Mouse (Mus musculus): ENCODE measurements around the gene Slmap. TPM values are rescaled to one million over a fixed set of nuclear protein-coding genes. Genes with fewer than 3 reads are reported as not detected.

The Slmap gene
- polyA plus RNA-seq, 1 experiment from 2014 or later: 144 TPM

DNA sequence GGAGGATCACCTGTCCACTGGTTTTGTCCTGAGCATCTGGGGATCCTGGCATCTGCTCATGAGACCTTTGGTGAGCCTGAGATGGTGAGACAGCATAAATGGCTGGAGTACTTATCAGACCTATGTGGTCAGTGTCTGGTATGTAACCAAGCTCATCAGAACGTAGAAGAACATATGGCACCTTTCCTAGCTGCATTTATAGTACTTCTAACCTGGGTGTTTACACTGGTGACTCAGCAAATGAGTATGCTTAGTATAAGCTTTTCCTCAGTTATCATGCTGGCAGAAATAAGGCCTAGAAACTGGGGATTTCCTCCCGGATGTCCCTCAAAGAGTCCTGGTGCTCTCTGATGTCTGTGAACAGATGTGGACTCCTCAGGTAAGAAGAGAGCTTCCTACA is 27.5 kb upstream of the Slmap start:
- Histone ChIP-seq H3K9me3 (replicated peaks; ENCODE audit: control insufficient read depth, low read length) (peaks cover 7% of the 10 kb centered on the region), H3K36me3 (ENCODE audit: control insufficient read depth, insufficient read depth) (no peaks in the 10 kb centered on the region), H3K27ac (ENCODE audit: low read length) (no peak overlapping the region), H3K9ac (ENCODE audit: low read length) (no peak overlapping the region), H3K4me1 (ENCODE audit: control insufficient read depth, insufficient read depth, low read length) (no peaks in the 10 kb centered on the region), H3K4me2 (ENCODE audit: low read depth, low read length) (no peak overlapping the region), H3K4me3 (ENCODE audit: low read length) (no peak overlapping the region), H3K27me3 (ENCODE audit: control insufficient read depth, insufficient read depth, low read length) (no peaks in the 10 kb centered on the region)
- WGBS: 69% methylated on average over 2 of the region's 2 CpGs
- ATAC-seq (replicated peaks; ENCODE audit: extremely low read depth, insufficient read depth, low FRiP score): no peak

DNA sequence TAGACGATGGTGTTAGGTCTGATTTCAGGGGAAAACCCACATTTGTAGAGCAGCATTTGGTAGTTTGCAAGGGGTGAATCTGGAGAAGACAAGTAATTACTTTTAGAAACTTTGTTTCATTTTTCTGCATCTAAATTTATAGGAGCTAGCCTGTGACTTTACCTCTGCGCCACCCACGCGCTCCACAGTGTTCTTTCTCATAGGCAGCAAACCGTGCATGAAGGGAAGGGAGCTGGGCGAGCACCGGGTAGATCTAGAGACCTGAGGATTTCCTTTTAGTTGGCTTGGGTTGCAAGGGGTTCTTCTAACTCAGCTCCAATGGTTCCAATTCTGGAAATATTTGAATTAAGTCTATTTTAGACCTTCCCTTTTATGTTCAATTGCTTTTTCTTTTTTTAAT is 23.8 kb upstream of the Slmap start:
- no peaks in the 10 kb centered on the region for H3K36me3 ChIP-seq (ENCODE audit: control insufficient read depth, insufficient read depth)
- H3K4me3 ChIP-seq (ENCODE audit: low read length): no peak overlapping the region
- no peaks in the 10 kb centered on the region for H3K27me3 ChIP-seq (ENCODE audit: control insufficient read depth, insufficient read depth, low read length)
- no peak overlapping the region for H3K27ac ChIP-seq (ENCODE audit: low read length)
- no peak overlapping the region for H3K4me2 ChIP-seq (ENCODE audit: low read depth, low read length)
- no peak for ATAC-seq (replicated peaks; ENCODE audit: extremely low read depth, insufficient read depth, low FRiP score)
- H3K9ac ChIP-seq (ENCODE audit: low read length): no peak overlapping the region
- H3K4me1 ChIP-seq (ENCODE audit: control insufficient read depth, insufficient read depth, low read length): no peaks in the 10 kb centered on the region
- H3K9me3 ChIP-seq (replicated peaks; ENCODE audit: control insufficient read depth, low read length): peaks cover 7% of the 10 kb centered on the region
- 86% methylated on average over 7 of the region's 7 CpGs for WGBS

DNA sequence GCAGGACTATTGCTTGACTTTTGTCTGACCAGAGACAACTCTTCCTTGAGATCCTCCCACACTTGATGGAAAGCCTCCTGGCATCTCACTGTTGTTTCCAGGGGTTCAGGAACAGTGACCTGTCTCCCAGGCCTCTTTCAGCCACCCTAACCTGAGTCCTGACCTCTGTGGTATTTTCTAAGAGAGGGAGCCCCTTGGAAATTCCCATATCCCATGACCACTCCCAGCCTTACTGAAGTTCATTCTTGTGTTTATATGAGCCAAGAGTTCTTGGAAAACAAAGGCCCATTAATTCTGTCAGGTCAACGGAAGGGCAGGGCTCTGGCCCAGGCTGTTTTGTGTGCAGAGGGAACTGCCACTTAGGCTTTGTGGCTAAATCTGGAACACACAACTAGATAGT is 22.9 kb upstream of the Slmap start:
- ATAC-seq (replicated peaks; ENCODE audit: extremely low read depth, insufficient read depth, low FRiP score): no peak
- WGBS: 36% methylated on average over 1 of the region's 1 CpGs

DNA sequence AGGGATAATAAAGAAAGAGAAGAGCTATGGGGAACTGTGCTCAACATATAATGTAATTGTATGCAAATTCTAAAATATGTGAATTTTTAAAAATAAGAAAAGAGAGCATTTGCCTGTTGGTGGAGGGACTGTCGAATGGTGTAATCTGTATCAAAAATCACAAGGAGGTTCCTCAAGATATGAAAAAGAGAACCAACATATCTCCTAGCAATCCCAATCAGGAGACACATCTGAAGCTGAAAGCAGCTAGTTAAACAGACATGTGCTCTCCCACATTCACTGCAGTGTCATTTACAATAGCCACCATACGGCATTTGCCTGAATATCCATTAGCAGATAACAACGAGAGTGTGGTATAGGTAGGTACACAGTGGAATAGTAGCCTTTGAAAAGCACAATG is 18.1 kb upstream of the Slmap start:
- no peak for ATAC-seq (replicated peaks; ENCODE audit: extremely low read depth, insufficient read depth, low FRiP score)
- no peaks in the 10 kb centered on the region for H3K36me3 ChIP-seq (ENCODE audit: control insufficient read depth, insufficient read depth)
- no peak overlapping the region for H3K4me2 ChIP-seq (ENCODE audit: low read depth, low read length)
- H3K4me1 ChIP-seq (ENCODE audit: control insufficient read depth, insufficient read depth, low read length): no peaks in the 10 kb centered on the region
- 75% methylated on average over 3 of the region's 3 CpGs for whole genome bisulfite sequencing
- no peaks in the 10 kb centered on the region for H3K9me3 ChIP-seq (replicated peaks; ENCODE audit: control insufficient read depth, low read length)
- H3K27me3 ChIP-seq (ENCODE audit: control insufficient read depth, insufficient read depth, low read length): no peaks in the 10 kb centered on the region
- no peak overlapping the region for H3K27ac ChIP-seq (ENCODE audit: low read length)
- H3K4me3 ChIP-seq (ENCODE audit: low read length): no peak overlapping the region
- no peak overlapping the region for H3K9ac ChIP-seq (ENCODE audit: low read length)

More for the DNA sequence above, 22.9 kb upstream of the Slmap start:
- Histone ChIP-seq H3K9me3 (replicated peaks; ENCODE audit: control insufficient read depth, low read length) (peaks cover 7% of the 10 kb centered on the region), H3K4me1 (ENCODE audit: control insufficient read depth, insufficient read depth, low read length) (no peaks in the 10 kb centered on the region), H3K4me3 (ENCODE audit: low read length) (no peak overlapping the region), H3K9ac (ENCODE audit: low read length) (no peak overlapping the region), H3K36me3 (ENCODE audit: control insufficient read depth, insufficient read depth) (no peaks in the 10 kb centered on the region), H3K4me2 (ENCODE audit: low read depth, low read length) (no peak overlapping the region), H3K27me3 (ENCODE audit: control insufficient read depth, insufficient read depth, low read length) (no peaks in the 10 kb centered on the region), H3K27ac (ENCODE audit: low read length) (no peak overlapping the region)

DNA sequence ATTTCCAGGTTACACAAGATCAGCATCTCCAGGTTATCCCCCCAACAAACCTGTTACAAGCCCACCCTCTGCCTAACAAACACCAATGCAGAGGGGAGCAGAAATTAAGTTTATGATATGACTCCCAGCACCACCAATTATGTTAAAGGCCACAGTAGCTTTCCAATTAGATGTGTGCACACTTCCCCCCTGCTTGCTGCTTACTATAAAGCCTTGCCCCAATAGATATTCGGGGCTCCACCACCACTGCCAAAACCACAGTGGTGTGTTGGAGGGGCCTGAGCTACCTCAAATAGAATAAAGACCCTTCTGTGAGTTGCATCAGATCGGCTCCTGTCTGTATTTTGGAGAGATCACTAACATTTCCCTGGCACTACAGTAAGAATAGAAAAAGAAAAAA is 17.7 kb upstream of the Slmap start:
- H3K4me1 ChIP-seq (ENCODE audit: control insufficient read depth, insufficient read depth, low read length): no peaks in the 10 kb centered on the region
- H3K36me3 ChIP-seq (ENCODE audit: control insufficient read depth, insufficient read depth): no peaks in the 10 kb centered on the region
- no peak overlapping the region for H3K27ac ChIP-seq (ENCODE audit: low read length)
- H3K27me3 ChIP-seq (ENCODE audit: control insufficient read depth, insufficient read depth, low read length): no peaks in the 10 kb centered on the region
- H3K9me3 ChIP-seq (replicated peaks; ENCODE audit: control insufficient read depth, low read length): no peaks in the 10 kb centered on the region
- H3K4me3 ChIP-seq (ENCODE audit: low read length): no peak overlapping the region
- ATAC-seq (replicated peaks; ENCODE audit: extremely low read depth, insufficient read depth, low FRiP score): no peak
- H3K9ac ChIP-seq (ENCODE audit: low read length): no peak overlapping the region
- no peak overlapping the region for H3K4me2 ChIP-seq (ENCODE audit: low read depth, low read length)
- WGBS: 78% methylated on average over 2 of the region's 2 CpGs

DNA sequence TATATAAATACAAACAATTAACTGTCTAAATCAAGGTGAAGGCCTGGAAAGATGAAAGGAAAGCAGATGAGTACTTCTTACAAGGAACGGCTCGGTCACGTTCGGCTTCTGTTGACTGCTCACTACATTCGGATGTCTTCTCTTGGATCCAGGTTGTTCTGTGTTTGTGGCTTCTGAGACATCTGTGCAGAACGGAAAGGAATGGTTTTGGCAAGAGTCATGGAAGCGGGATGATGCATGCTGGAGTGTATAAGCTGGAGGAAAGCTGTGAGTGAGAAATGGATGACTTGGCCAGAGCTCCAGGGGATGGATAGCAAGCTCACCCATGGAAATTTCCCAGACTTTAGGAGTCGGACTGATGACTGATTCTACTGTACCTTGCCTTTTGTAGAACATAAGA is 16.0 kb upstream of the Slmap start:
- H3K27ac ChIP-seq (ENCODE audit: low read length): no peak overlapping the region
- no peak overlapping the region for H3K9ac ChIP-seq (ENCODE audit: low read length)
- no peak for ATAC-seq (replicated peaks; ENCODE audit: extremely low read depth, insufficient read depth, low FRiP score)
- no peak overlapping the region for H3K4me2 ChIP-seq (ENCODE audit: low read depth, low read length)
- 89% methylated on average over 8 of the region's 8 CpGs for WGBS
- H3K4me3 ChIP-seq (ENCODE audit: low read length): no peak overlapping the region
- H3K4me1 ChIP-seq (ENCODE audit: control insufficient read depth, insufficient read depth, low read length): no peaks in the 10 kb centered on the region
- H3K9me3 ChIP-seq (replicated peaks; ENCODE audit: control insufficient read depth, low read length): no peaks in the 10 kb centered on the region
- no peaks in the 10 kb centered on the region for H3K36me3 ChIP-seq (ENCODE audit: control insufficient read depth, insufficient read depth)
- H3K27me3 ChIP-seq (ENCODE audit: control insufficient read depth, insufficient read depth, low read length): no peaks in the 10 kb centered on the region

DNA sequence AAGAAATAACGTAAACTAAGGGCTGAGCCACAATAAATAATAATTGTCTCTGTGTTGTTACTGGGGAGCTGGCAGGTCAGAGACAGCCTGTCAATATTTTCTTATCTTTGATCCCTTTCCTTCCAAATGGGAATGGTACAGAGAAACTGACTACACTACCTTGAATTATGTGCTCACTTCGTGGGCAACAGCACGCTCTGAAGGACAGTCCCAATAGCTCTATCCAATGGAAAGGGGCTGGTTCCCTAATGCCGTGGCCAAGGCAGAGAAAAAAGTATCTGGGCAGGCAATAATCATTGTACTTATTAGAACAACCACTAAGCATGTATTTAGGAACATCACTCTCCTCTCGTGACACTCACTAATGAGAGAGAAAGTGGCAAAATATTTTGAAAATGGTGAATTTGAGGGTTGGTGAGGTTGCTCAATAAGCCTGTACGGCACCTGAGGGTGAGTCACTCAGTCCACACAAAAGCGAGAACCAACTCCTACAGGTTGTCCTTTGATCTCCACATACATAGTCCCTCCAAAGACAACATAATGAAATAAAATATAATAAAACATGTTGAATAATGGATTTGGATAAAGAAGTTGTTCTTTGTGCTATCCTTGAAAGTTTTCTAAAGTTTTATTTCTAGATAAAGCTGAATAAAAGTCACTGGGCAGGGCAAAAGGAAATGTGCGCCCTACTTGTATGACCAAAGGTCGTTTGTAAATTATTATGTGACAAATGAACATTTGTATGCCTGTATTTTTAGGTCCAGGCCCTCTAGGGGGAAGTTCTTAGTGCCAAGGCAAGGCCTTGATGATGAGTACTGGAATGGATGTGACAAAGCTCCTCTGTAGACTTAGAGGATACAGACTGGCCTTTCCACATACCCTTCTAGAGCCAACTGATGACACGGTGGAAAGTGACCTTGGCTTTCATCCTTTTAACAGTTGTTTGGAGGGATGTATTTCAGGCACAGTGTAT is 13.1 kb upstream of the Slmap start:
- ATAC-seq (replicated peaks; ENCODE audit: extremely low read depth, insufficient read depth, low FRiP score): no peak
- Histone ChIP-seq H3K4me2 (ENCODE audit: low read depth, low read length) (no peak overlapping the region), H3K27me3 (ENCODE audit: control insufficient read depth, insufficient read depth, low read length) (no peaks in the 10 kb centered on the region), H3K27ac (ENCODE audit: low read length) (no peak overlapping the region), H3K4me1 (ENCODE audit: control insufficient read depth, insufficient read depth, low read length) (no peaks in the 10 kb centered on the region), H3K4me3 (ENCODE audit: low read length) (no peak overlapping the region), H3K36me3 (ENCODE audit: control insufficient read depth, insufficient read depth) (no peaks in the 10 kb centered on the region), H3K9me3 (replicated peaks; ENCODE audit: control insufficient read depth, low read length) (no peaks in the 10 kb centered on the region), H3K9ac (ENCODE audit: low read length) (no peak overlapping the region)
- 81% methylated on average over 10 of the region's 10 CpGs for WGBS

DNA sequence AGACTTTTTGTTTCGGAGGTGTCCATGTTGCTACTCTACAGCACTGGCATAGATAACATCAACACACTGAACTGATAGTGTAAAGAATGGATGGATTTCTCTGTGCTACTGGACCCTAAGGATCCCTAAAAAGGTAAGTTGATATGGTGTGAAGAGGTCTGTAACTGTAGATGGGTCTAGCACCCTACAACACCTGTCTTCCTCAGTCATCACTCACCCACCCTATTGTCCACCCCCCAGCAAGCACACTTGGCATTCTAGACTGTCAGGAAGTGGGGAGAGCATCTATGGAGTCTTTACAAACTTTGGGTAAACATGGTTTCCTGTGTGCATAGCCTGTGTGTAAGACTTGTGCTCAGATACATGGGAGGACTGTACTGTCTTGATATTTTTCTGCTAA is 7.4 kb upstream of the Slmap start:
- H3K9me3 ChIP-seq (replicated peaks; ENCODE audit: control insufficient read depth, low read length): no peaks in the 10 kb centered on the region
- H3K9ac ChIP-seq (ENCODE audit: low read length): no peak overlapping the region
- H3K27me3 ChIP-seq (ENCODE audit: control insufficient read depth, insufficient read depth, low read length): no peaks in the 10 kb centered on the region
- ATAC-seq (replicated peaks; ENCODE audit: extremely low read depth, insufficient read depth, low FRiP score): no peak
- H3K27ac ChIP-seq (ENCODE audit: low read length): no peak overlapping the region
- no peak overlapping the region for H3K4me2 ChIP-seq (ENCODE audit: low read depth, low read length)
- H3K4me1 ChIP-seq (ENCODE audit: control insufficient read depth, insufficient read depth, low read length): no peaks in the 10 kb centered on the region
- no peak overlapping the region for H3K4me3 ChIP-seq (ENCODE audit: low read length)
- H3K36me3 ChIP-seq (ENCODE audit: control insufficient read depth, insufficient read depth): no peaks in the 10 kb centered on the region
- WGBS: 93% methylated on average over 1 of the region's 1 CpGs

DNA sequence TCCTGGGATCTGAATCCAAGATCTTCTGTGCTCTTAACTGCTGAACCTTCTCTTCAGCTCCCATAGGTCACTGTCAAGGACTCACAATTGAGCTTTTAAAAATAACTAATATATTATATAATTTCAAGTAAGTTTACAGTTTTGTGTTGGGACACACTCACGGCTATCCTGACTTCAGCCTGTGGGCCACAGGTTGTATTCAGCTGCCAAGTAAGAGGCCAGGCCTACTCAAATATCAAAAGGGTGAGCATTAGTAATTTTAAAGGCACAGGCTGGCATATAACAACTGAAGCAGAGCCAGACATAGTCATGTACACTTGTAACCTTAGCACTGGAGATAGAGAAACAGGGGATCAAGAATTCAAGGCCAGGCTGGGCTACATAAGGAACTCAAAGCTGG is 5.8 kb upstream of the Slmap start:
- Histone ChIP-seq H3K9ac (ENCODE audit: low read length) (no peak overlapping the region), H3K4me3 (ENCODE audit: low read length) (no peak overlapping the region), H3K27me3 (ENCODE audit: control insufficient read depth, insufficient read depth, low read length) (no peaks in the 10 kb centered on the region), H3K4me1 (ENCODE audit: control insufficient read depth, insufficient read depth, low read length) (no peaks in the 10 kb centered on the region), H3K27ac (ENCODE audit: low read length) (no peak overlapping the region), H3K36me3 (ENCODE audit: control insufficient read depth, insufficient read depth) (no peaks in the 10 kb centered on the region), H3K4me2 (ENCODE audit: low read depth, low read length) (no peak overlapping the region), H3K9me3 (replicated peaks; ENCODE audit: control insufficient read depth, low read length) (no peaks in the 10 kb centered on the region)
- ATAC-seq (replicated peaks; ENCODE audit: extremely low read depth, insufficient read depth, low FRiP score): no peak
- WGBS: 28% methylated on average over 1 of the region's 1 CpGs
